Mouse (Mus musculus) G1E (cell line): ENCODE data around the gene F9.

ENCODE experiments used
- CTCF ChIP-seq: IDR thresholded peaks from 2 replicates; pipeline ENCODE4 v1.5.1; 2012; ENCODE audit warnings: low read depth, low read length, inconsistent platforms, mixed read lengths
- GATA1 ChIP-seq: IDR thresholded peaks from 2 replicates; pipeline ENCODE4 v1.6.1; 2012; ENCODE audit warnings: borderline replicate concordance, low read length, inconsistent platforms, mixed read lengths
- GATA2 ChIP-seq: IDR thresholded peaks from 2 replicates; pipeline ENCODE4 v1.6.1; 2012; ENCODE audit warnings: low read depth, low read length, inconsistent platforms, borderline replicate concordance
- POLR2AphosphoS5 ChIP-seq: IDR thresholded peaks from 2 replicates; pipeline ENCODE4 v1.6.1; 2012; ENCODE audit warnings: low read depth, low read length, inconsistent platforms; ENCODE audit not compliant: insufficient replicate concordance
- TAL1 ChIP-seq: conservative IDR thresholded peaks from 2 replicates; pipeline ENCODE4 v1.6.1; 2012; ENCODE audit warnings: low read depth, low read length, inconsistent platforms, mixed read lengths

GRCm38 (mm10) chrX:60021007-60021406, 21.7 kb downstream of the F9 start:
- TF ChIP-seq CTCF (no peak), GATA1 (no peak), TAL1 (no peak), GATA2 (no peak), POLR2AphosphoS5 (no peak)
